Mouse (Mus musculus): ENCODE results near the gene Nr5a1.

Gene Nr5a1

GRCm38 (mm10) chr2:38650340-38650739, 64.0 kb downstream of the Nr5a1 start:
- DNase-seq (ENCODE audit: low spot score in 2 of 2), result no peak

DNA sequence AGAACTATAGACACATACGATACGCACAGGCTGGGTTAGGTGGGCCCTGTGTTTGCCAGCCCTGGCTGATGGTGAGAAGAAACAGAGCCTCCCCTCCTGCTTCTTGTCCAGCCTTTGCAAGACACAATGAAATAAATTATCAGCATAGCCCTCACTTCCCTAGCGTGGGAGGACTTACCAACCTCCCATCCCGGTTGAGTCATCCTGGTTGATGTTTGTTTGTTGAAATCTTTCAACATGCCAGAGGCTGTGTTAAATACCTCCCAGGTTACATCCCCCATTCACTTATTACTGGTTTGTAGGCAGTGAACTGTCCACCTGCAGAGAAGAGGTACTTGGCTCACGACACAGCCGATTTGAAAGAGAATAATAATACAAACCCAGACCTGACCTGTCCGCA, 66.7 kb downstream of the Nr5a1 start:
- DNase-seq (ENCODE audit: low spot score in 2 of 2), result no peak

GRCm38 (mm10) chr2:38647201-38647606, 67.1 kb downstream of the Nr5a1 start:
- no peak for DNase-seq (ENCODE audit: low spot score in 2 of 2)

GRCm38 (mm10) chr2:38645936-38646335, 68.4 kb downstream of the Nr5a1 start:
- DNase-seq (ENCODE audit: low spot score in 2 of 2), result peak; percentile 21 to 41

DNA sequence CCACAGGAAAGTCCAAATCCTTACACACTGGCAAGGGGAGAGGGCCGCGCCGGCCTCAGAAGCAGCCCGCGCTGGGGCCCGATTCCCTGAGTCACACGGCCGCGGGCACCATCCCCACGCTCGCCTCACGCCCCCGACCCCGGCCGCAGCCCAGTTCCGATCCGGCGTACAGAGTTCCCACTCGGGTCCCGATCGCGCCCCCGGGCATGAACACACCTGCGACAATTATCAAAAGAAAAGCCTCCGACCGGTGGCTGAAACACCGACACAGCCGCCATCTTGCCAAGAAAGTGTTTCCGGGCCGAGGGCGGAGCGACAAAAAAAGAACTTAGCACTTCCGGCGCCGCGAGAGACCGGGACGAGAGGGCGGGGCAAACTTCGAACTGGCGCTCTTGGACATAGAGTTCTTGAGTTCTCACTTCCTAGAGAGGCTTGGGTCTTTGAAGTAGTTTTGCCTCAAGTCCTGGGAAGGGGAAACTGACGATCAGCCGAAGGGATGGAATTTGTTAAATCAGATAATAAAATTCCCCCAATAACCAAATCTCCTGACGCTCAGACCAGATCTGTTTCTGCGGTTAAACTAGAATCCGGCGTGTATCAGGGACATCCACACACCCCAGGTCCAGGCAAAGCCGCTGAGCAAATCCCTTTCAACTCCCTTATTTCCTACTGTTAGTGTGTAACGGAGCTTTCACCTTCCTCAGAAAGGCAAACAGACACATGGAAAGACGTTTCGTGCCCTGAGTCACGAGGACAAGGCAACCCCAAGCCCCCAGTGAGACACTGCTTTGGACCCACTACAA, 70.5 kb downstream of the Nr5a1 start, which contains the start of gene Psmb7:
Gene Psmb7, minus strand, starts transcription at position 463 of the 803 bp plus-strand sequence.
- peak; percentile 78 to 91 for DNase-seq (ENCODE audit: low spot score in 2 of 2)

Data from heart, adult 9 months (tissue).